10 mouse cellular contexts compared by ENCODE assay signal in the genomic region with DNA sequence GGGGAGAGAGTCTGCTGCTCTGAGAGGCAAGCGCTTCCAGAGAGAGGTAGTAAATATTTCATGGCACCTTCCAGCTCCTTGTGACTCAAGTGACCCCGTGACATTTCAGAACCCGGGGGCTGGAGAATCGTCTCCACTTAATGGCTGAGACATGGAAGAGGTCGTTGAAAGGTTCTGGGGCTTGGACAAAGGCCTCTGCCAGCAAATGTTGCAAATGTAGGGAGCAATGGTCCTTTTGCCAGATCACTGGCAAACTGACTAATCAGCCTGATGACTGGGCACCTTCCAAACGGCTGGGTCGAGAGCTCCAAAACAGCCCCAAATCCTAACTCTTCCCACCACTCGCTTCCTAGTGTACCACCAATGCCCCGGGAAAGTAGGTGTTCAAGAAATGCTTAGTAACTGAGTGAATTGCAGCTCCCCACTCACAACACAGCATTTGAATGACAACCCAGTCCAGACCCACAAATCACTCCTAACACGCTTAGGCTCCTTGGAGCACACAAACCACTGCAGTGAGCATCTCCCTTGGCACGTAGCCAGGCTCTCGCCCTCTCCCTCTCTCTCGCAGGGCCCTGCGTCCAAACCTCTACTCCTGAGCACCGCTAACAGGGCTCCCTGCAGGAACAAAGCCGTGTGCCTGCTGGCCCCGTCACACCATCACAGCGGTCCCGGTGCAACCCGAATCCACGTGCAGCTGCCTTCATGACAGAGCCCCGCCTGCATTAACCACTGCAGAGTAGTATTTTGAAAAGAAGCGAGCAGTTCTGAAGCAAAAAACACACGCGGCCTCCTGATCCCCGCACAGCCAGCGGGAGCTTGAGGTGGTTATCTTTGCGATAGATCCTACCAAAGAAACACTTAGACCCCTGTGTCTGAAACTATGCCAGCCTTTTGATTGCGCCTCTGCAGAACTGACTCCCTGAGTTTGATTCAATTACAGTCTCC. TPM values are rescaled to one million over a fixed set of nuclear protein-coding genes. Genes with fewer than 3 reads are reported as not detected.
DNase-seq lines count a peak whose midpoint lies in the region; ATAC-seq lines count a peak whose summit lies in the region.
"Had no signal": no experiment of that assay in that cellular context is flagged by ENCODE, and none has a peak within 500 bp of the region (broad histone marks: within the 10 kb centered on the region; RNA-seq: fewer than 3 reads in every experiment).

No protein-coding gene starts in this region.

- H3K4me1 ChIP-seq in hindbrain, embryonic 15.5 days (replicated peaks), result peaks cover 42% of the 10 kb centered on the region
- H3K4me1 ChIP-seq in neural tube, embryonic 15.5 days, result peaks cover 55% of the 10 kb centered on the region

- H3K27me3 ChIP-seq in hindbrain, embryonic 15.5 days, result peaks cover 25% of the 10 kb centered on the region
- H3K27me3 ChIP-seq in neural tube, embryonic 15.5 days (replicated peaks), result peaks cover 5% of the 10 kb centered on the region; the same call in 1 of the 2 replicates

- H3K9me3 ChIP-seq in hindbrain, embryonic 15.5 days, result no peaks in the 10 kb centered on the region
- H3K9me3 ChIP-seq in neural tube, embryonic 15.5 days (replicated peaks), result no peaks in the 10 kb centered on the region

- 6% methylated on average over 29 of the region's 29 CpGs for WGBS in hindbrain, embryonic 15.5 days
- WGBS in neural tube, embryonic 15.5 days, result 3% methylated on average over 29 of the region's 29 CpGs

- H3K4me3 ChIP-seq in hindbrain, embryonic 15.5 days, result peak overlapping the region; percentile 65
- H3K4me3 ChIP-seq in neural tube, embryonic 15.5 days (replicated peaks), result peak overlapping the region; percentile 68

- H3K4me2 ChIP-seq in hindbrain, embryonic 15.5 days, result peak overlapping the region; percentile 99
- H3K4me2 ChIP-seq in neural tube, embryonic 15.5 days, result peak overlapping the region; percentile 99

- peak overlapping the region; percentile 81; the same call in 1 of the 2 replicates for H3K9ac ChIP-seq in hindbrain, embryonic 15.5 days
- H3K9ac ChIP-seq in neural tube, embryonic 15.5 days (replicated peaks), result peak overlapping the region; percentile 82

- ATAC-seq in hindbrain, embryonic 15.5 days (ENCODE audit: low FRiP score, low read depth), result no peak
- no peak for ATAC-seq in neural tube, embryonic 15.5 days (ENCODE audit: low FRiP score)

- no peaks in the 10 kb centered on the region for H3K36me3 ChIP-seq in hindbrain, embryonic 15.5 days
- H3K36me3 ChIP-seq in neural tube, embryonic 15.5 days, result no peaks in the 10 kb centered on the region

- DNase-seq in cerebellum, adult 9-10 months, result peak; percentile 73
- DNase-seq in cerebellum, adult 8-10 months, result no peak
- DNase-seq in right cerebral cortex, postnatal 14 days, result peak; percentile 66
- no peak for DNase-seq in right cerebral cortex, postnatal 25 days
- DNase-seq in urinary bladder, postnatal 4 days (ENCODE audit: low spot score in 2 of 2), result no peak
- no peak for DNase-seq in layer of hippocampus, postnatal 14 days (ENCODE audit: low spot score in 2 of 2)
- DNase-seq: layer of hippocampus, adult 9-11 months had no signal

- no peak overlapping the region for H3K27ac ChIP-seq in hindbrain, embryonic 15.5 days (replicated peaks)
- peak overlapping the region; percentile 29; the same call in 1 of the 2 replicates for H3K27ac ChIP-seq in neural tube, embryonic 15.5 days (replicated peaks)

RNA-seq across cellular contexts. Expression of a gene that starts 2.0 kb away (rescaled TPM):
- polyA plus RNA-seq in hindbrain, embryonic 15.5 days (2015; fragmentation: Nextera tagmentation; extraction: Ambion mirVana), result 11.2 and 14.2 TPM in 2 replicates
- 17.4 and 23.1 TPM in 2 replicates for polyA plus RNA-seq in neural tube, embryonic 15.5 days (2015; fragmentation: Nextera tagmentation; extraction: Ambion mirVana)
- 100 to 1,000 TPM; 107 to 115 TPM for total RNA-seq in layer of hippocampus, postnatal 14 days (2021)
- total RNA-seq: common myeloid progenitor, adult 5-6 weeks had no signal

RNA-seq across cellular contexts. Expression of a gene that starts 34.2 kb away (rescaled TPM):
- 30.6 and 33.6 TPM in 2 replicates for polyA plus RNA-seq in hindbrain, embryonic 15.5 days (2015; fragmentation: Nextera tagmentation; extraction: Ambion mirVana)
- polyA plus RNA-seq in neural tube, embryonic 15.5 days (2015; fragmentation: Nextera tagmentation; extraction: Ambion mirVana), result 34.3 and 40.4 TPM in 2 replicates
- 10 to 100 TPM; 78.9 to 87.5 TPM for total RNA-seq in layer of hippocampus, postnatal 14 days (2021)

RNA-seq across cellular contexts. Expression of a gene that starts 43.5 kb away (rescaled TPM):
- 102 TPM in 2 replicates for polyA plus RNA-seq in hindbrain, embryonic 15.5 days (2015; fragmentation: Nextera tagmentation; extraction: Ambion mirVana)
- polyA plus RNA-seq in neural tube, embryonic 15.5 days (2015; fragmentation: Nextera tagmentation; extraction: Ambion mirVana), result 117 and 127 TPM in 2 replicates
- 10 to 100 TPM; 68.7 to 72.8 TPM for total RNA-seq in layer of hippocampus, postnatal 14 days (2021)

RNA-seq across cellular contexts. Expression of a gene that starts 57.4 kb away (rescaled TPM):
- polyA plus RNA-seq in hindbrain, embryonic 15.5 days (2015; fragmentation: Nextera tagmentation; extraction: Ambion mirVana), result 36.9 and 38.0 TPM in 2 replicates
- polyA plus RNA-seq in neural tube, embryonic 15.5 days (2015; fragmentation: Nextera tagmentation; extraction: Ambion mirVana), result 31.1 and 31.8 TPM in 2 replicates
- 10 to 100 TPM; 31.1 to 32.2 TPM for total RNA-seq in layer of hippocampus, postnatal 14 days (2021)

Comparison
In these comparisons a context has a peak if more than half of its experiments do, and no peak if none do; other contexts are left out.
1. DNase-seq: peak in cerebellum, adult 9-10 months (single experiment) and right cerebral cortex, postnatal 14 days (single experiment); none in cerebellum, adult 8-10 months (single experiment), right cerebral cortex, postnatal 25 days (single experiment), urinary bladder, postnatal 4 days (0 of 2) and layer of hippocampus, postnatal 14 days (0 of 2).